Mouse (Mus musculus) small intestine, adult 2 months (tissue): ENCODE data around the gene Klhl18.

Experiments
- CTCF ChIP-seq: fragments of 200-500 bp; IDR thresholded peaks from 2 replicates; pipeline ENCODE4 v1.5.1; 2012; ENCODE audit warnings: low read depth, mild to moderate bottlenecking, control low read depth, inconsistent platforms, low read length, moderate library complexity, mixed read lengths; ENCODE audit not compliant: insufficient replicate concordance, insufficient read length; ENCODE audit errors: extremely low read depth
- POLR2A ChIP-seq: fragments of 200-500 bp; IDR thresholded peaks from 2 replicates; pipeline ENCODE4 v1.6.1; 2012; ENCODE audit warnings: low read depth, mild to moderate bottlenecking, control low read depth, inconsistent platforms, low read length, moderate library complexity

DNA sequence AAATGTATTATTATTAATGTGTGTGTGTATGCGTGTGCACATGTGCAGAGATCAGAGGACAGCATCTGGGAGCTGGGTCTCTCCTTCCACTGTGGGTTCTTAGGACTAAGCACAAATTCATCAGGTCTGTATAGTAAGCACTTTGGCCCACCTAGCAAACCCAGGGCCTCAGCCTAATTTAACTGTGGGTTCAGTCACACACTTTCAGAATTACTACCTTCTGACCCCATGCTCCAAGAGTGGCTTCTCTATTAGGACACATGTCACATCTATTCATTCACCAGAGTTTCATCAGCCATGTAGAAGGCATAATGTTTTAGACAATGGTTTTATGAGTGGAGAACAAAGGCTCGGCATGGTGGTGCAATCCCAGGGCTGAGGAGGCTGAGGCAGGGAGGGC is 43.4 kb downstream of the Klhl18 start:
- TF ChIP-seq CTCF (no peak), POLR2A (no peak)
